Mouse (Mus musculus): ENCODE data around the gene Slc35d3.

GRCm38 (mm10) chr10:19900191-19900590 lies 48.9 kb upstream of the Slc35d3 start:
- no peak for TF ChIP-seq CTCF (IDR thresholded peaks at IDR 0.05; ENCODE audit: borderline replicate concordance, insufficient read depth, low read length)
- TF ChIP-seq POLR2A (IDR thresholded peaks at IDR 0.05; ENCODE audit: low read depth, low read length): no peak

All from embryonic fibroblast, embryonic 13.5 days (primary cell).